Mouse (Mus musculus) liver, adult 2 months (tissue): ENCODE measurements around the gene Ambn.

Experiments
- CTCF ChIP-seq: fragments of 200-500 bp; IDR thresholded peaks from 2 replicates; pipeline ENCODE4 v1.5.1; 2011; ENCODE audit warnings: low read depth, low read length, control low read depth
- POLR2A ChIP-seq: fragments of 200-500 bp; IDR thresholded peaks from 2 replicates; pipeline ENCODE4 v1.6.1; 2011; ENCODE audit warnings: low read length, control low read depth; ENCODE audit not compliant: insufficient read depth; ENCODE audit errors: extremely low read depth

DNA sequence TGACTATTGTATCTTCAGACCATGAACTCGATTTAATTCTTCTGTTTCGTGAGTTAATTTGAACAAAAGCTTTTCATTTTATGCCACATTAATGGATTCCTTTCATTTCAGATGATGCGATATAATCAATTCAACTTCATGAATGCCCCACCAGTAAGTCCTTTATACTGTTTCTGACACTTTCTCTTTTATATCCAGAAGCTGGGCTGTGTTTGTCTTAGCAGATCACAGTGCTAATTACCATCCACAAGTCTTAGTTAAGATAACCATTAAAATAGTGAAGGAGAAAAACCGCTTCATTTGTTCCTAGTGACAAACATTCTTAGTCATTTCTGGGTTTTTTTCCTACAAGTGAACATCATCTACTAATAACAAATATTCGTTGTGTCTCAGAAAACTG is 35.3 kb downstream of the Ambn start:
- no peak for TF ChIP-seq CTCF
- TF ChIP-seq POLR2A, result no peak
